Mouse (Mus musculus) ES-E14 (cell line): ENCODE results near the gene Prkaca.

ENCODE experiments used
- HCFC1 ChIP-seq: IDR thresholded peaks from 2 replicates; pipeline ENCODE4 v1.6.1; 2012; ENCODE audit warnings: low read length, inconsistent platforms, borderline replicate concordance; ENCODE audit not compliant: insufficient read depth
- ZNF384 ChIP-seq: IDR thresholded peaks from 2 replicates; pipeline ENCODE4 v1.6.1; 2012; ENCODE audit warnings: low read depth, low read length, inconsistent platforms

DNA sequence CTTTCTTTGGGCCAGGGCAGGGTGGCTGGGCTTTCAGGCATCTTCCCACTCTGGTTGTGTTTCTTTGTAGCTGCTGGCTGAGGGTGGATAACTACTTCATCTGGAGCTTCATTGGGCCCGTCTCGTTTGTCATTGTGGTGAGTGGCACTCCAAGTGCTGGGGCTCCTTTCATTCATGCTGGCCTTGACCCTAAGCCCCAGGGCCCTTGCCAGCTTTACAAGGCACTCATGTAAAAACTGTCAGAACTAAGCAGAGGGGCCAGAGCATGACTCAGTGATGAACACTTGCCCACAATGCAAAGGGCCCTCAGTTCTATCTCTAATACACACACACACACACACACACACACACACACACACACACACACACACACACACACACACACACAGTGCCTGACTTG, 37.8 kb upstream of the Prkaca start:
- TF ChIP-seq ZNF384 (no peak), HCFC1 (no peak)
